Mouse (Mus musculus) activated CD4-positive, CD25-positive, alpha-beta regulatory T cell, adult 4 months (primary cell): Measurements from ENCODE around the gene Clptm1l. TPM values are rescaled to one million over a fixed set of nuclear protein-coding genes. Genes with fewer than 3 reads are reported as not detected.

ENCODE experiments used
- ATAC-seq: one replicate; pipeline ENCODE4 v1.8.0; 2017
- polyA plus RNA-seq, 2 experiments: library from polyadenylated mRNA; unstranded; fragments of 100-300 nt; shearing (Covaris generic); gene quantifications; one replicate each; pipeline ENCODE4 v1.2.1; 2017

Gene Clptm1l
- 10 to 100 TPM; 30.6 to 33.6 TPM for polyA plus RNA-seq

- ATAC-seq = peak; percentile 94
Measured at GRCm38 (mm10) chr13:73603522-73604155, at the start of gene Clptm1l. Clptm1l (plus strand) TSS chr13:73604006.

GRCm38 (mm10) chr13:73564201-73564600 is 39.6 kb upstream of the Clptm1l start:
- no peak for ATAC-seq

GRCm38 (mm10) chr13:73575051-73575450 is 28.8 kb upstream of the Clptm1l start:
- ATAC-seq = no peak

GRCm38 (mm10) chr13:73577277-73577676 is 26.5 kb upstream of the Clptm1l start:
- ATAC-seq = no peak

GRCm38 (mm10) chr13:73591488-73591887 is 12.3 kb upstream of the Clptm1l start:
- ATAC-seq = no peak

- no peak for ATAC-seq
Measured at GRCm38 (mm10) chr13:73592546-73592945, 11.3 kb upstream of the Clptm1l start.

GRCm38 (mm10) chr13:73596276-73596675 is 7.5 kb upstream of the Clptm1l start:
- ATAC-seq = no peak

- ATAC-seq = no peak
Measured at GRCm38 (mm10) chr13:73600217-73600616, 3.6 kb upstream of the Clptm1l start.

- no peak for ATAC-seq
Measured at GRCm38 (mm10) chr13:73603046-73603445, 760 bp upstream of the Clptm1l start.

GRCm38 (mm10) chr13:73604156-73604957 is 551 bp downstream of the Clptm1l start:
- ATAC-seq = peak; percentile 3

- no peak for ATAC-seq
Measured at GRCm38 (mm10) chr13:73618406-73618805, 14.6 kb downstream of the Clptm1l start.

- ATAC-seq = peak; percentile 59
Measured at GRCm38 (mm10) chr13:73620637-73621036, 16.8 kb downstream of the Clptm1l start.

GRCm38 (mm10) chr13:73626410-73626744 is 22.6 kb downstream of the Clptm1l start:
- ATAC-seq = no peak

GRCm38 (mm10) chr13:73626745-73627549 is 23.1 kb downstream of the Clptm1l start, which contains the start of gene Tert:
Tert (plus strand) TSS chr13:73626911.
- peak; percentile 92 for ATAC-seq

- ATAC-seq = no peak
Measured at GRCm38 (mm10) chr13:73628586-73629113, 24.8 kb downstream of the Clptm1l start.

- no peak for ATAC-seq
Measured at GRCm38 (mm10) chr13:73631837-73632236, 28.0 kb downstream of the Clptm1l start.

- no peak for ATAC-seq
Measured at GRCm38 (mm10) chr13:73637826-73638225, 34.0 kb downstream of the Clptm1l start.

GRCm38 (mm10) chr13:73641296-73641695 is 37.5 kb downstream of the Clptm1l start:
- ATAC-seq = no peak

- peak; percentile 96 for ATAC-seq
Measured at GRCm38 (mm10) chr13:73646397-73647087, 42.7 kb downstream of the Clptm1l start.

GRCm38 (mm10) chr13:73653266-73653665 is 49.5 kb downstream of the Clptm1l start:
- no peak for ATAC-seq

- no peak for ATAC-seq
Measured at GRCm38 (mm10) chr13:73654976-73655375, 51.2 kb downstream of the Clptm1l start.

- ATAC-seq = no peak
Measured at GRCm38 (mm10) chr13:73658953-73659352, 55.1 kb downstream of the Clptm1l start.
